Mouse (Mus musculus): ENCODE data around the gene C87436.
A peak's percentile ranks its signal among the peaks of the same experiment; 100 is the strongest.
"Not testable (repeated sequence)": the region's sequence is repeated elsewhere in the genome, so short reads cannot be mapped to it uniquely, and the experiment has no call there.

Gene C87436

DNA sequence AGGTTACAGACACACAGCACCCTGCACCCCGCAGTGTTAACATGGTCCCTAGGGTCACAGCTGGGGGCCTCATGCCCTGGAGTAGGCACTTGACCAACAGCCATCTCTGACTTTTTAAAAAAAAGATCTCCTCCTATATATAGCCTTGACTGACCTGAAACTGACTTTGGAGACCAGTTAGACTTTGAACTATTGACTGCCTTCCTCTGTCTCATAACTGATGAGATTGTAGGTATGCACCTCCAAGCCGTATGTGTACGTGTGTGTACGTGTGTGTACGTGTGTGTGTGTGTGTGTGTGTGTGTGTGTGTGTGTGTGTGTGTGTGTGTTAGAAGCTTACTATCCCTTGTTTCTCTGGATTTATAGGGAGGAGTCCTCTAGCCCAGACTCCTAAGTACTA is 43.7 kb downstream of the C87436 start:
- no peak for ATAC-seq (ENCODE audit: low TSS enrichment)

DNA sequence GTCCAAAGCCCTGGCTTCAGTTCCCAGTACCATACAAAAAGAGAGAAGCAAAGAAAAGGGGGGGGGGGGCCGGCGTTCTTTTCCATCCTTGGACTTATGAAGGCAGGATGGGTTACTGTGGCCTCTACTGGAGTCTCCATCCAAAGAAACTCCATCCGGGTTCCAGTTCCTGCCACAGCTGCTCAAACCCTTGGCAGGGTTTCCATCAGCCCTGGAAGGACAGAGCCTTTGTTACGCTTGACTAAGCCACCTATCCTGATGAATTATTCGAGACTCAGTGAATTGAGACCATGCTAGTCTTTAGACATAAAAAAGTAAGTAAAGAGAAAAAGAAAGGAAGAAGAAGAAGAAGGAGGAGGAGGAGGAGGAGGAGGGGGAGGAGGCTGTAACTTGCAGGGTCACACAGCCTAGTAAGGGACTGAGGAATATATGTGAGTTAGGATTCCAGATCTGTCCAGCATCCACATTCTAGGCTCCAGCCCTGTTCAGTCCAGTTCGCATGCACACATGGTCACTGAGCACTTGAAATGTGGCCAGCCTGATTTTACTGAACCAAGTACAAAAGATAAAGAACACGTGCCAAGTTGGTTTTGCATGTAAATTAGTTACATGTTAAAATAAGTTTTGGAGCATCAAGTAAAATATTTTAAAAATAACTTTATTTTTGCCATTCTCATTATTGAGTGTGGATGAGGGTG is 47.9 kb downstream of the C87436 start:
- ATAC-seq (ENCODE audit: low TSS enrichment): no peak

DNA sequence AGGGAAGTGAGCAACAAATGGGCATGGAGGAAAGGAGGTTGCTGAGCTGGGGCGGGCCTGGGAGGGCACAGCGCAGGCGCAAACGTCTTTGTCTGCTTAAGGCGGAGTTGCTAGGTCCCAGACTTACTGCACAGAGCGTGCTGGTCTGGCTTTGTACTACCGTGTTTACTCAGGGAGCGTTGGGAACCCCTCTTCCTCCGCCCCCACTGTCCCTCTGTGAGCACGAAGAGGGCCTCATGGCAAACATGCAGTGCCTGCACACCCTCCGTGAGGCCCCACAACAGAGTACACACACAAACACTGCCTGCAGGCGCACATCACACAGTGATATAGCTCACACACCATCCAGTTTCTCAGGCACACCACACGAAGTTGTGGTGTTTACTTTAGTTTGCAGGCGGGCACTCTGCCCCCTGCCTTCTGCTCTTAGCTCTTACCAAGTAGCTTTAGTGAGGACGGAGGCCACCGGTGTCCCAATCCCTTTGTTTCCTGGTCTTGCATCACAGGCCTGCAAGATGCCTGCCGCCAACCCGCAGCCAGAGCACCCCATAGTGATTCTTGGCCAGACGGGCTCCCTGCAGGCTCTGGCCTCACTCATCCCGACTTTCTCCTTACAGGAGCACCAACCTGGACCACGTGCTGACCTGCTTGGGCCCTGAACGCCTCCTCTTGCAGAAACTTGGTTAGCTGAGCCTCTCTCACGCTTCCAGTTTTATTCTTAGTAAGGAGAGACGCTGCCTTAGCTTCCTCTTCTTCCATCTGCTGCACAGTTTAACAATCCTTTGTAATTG is 49.4 kb downstream of the C87436 start:
- peak; percentile 87 for ATAC-seq (ENCODE audit: low TSS enrichment)

DNA sequence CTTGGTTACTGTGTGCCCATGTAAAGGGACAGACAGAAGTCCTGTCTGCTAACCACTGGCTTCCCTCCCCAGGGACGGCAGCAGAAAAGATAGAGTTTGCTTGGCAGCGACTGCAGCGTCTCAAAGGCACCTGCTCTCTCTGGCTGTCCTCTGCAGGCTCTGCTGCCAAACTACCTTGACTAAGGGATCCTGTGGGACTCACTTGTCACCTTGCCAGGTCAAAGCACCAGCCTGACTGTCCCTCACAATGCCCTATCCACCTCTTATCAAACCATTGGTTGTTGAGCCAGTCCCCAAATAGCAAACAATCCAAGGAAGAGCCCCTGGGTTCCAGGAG is 49.9 kb downstream of the C87436 start:
- ATAC-seq (ENCODE audit: low TSS enrichment): peak; percentile 83; the same call in 1 of the 2 replicates

DNA sequence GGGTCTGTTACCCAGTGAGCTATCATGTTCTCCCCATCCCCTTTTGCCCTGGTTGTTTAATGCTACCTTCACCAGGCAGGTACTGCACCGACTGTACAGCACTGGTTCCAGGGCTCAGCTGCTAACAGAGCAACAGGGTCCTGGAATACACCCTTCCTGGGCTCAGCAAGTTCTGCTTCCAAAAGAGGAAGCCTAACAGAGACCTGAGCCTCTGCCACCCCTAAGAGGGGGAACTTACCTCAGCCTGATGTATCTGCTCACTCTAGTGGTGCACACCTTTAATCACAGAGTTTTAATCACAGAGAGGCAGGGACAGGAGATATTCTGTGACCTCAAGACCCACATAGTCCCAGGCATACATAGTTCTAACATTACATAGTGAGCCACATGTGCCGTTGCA is 51.8 kb downstream of the C87436 start:
- ATAC-seq (ENCODE audit: low TSS enrichment): no peak

DNA sequence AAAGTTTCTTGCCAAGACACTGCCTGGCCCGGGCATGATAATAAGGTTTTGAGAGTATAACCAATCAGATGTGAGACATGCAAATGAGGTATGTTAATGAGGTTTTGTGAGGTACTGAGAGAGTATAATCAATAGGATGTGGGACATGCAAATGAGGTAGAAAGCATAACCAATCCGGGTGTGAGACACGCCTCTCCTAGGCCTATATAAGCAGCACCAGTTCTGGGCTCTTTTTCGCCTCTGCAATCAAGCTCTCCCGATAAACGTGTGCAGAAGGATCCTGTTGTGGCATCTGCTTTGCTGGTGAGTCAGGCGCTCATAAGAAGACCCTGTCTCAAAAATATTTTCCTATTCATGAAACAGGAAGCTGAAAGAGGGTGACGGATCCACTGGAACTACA is 52.2 kb downstream of the C87436 start:
- ATAC-seq (ENCODE audit: low TSS enrichment): not testable (repeated sequence)

DNA sequence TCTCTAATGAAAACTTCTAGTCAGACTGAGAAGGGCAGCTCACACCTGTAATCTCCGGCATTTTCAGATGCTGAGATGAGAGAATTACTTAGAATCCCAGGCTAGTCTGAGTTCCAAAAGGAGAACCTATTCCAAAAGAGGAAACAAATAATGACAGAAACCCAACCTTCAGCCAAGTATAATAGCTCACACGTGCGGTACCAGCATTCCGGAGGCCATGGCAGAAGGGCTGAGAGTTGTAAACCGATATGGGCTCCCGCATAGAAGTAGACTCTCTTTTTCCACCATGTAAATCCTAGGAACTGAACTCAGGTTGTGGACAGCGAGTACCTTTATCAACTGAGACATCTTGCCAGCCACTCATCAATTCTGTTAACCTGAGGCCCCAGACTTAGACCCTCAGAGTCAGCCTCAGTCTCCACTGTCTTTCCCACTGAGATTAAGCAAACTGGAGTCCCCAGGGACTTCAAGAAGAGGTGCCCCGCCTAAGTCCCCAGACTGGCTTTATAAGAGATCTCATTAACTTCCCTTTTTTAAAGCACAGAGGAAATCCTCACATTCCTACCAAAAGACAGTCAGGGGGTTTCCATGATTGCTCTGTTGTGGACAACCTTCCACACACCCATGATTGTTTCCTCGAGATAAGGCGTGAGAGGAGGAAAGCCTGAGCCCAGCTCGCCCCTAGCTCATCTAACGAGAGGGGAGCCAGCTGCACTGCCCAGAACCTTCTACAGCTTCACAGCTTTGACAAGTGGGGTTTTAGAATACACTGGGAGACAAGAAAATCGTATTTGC is 55.5 kb downstream of the C87436 start:
- ATAC-seq (ENCODE audit: low TSS enrichment): no peak

DNA sequence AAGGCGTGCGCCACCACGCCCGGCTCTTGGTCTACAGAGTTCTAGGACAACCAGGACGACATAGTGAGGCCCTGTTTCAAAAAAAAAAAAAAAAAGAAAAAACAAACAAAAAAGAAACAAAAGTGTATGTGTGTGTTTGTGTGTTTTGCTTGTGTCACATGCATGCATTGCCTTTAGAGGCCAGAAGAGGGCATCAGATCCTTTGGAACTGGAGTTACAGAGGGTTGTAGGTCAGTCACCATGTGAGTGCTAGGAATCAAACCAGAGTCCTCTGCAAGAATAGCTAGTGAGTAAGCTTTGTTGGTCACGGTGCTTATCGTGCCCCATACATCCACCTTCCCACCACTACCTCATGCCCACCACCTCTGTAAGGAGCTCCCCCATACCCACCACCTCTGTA is 56.6 kb downstream of the C87436 start:
- ATAC-seq (ENCODE audit: low TSS enrichment): no peak

DNA sequence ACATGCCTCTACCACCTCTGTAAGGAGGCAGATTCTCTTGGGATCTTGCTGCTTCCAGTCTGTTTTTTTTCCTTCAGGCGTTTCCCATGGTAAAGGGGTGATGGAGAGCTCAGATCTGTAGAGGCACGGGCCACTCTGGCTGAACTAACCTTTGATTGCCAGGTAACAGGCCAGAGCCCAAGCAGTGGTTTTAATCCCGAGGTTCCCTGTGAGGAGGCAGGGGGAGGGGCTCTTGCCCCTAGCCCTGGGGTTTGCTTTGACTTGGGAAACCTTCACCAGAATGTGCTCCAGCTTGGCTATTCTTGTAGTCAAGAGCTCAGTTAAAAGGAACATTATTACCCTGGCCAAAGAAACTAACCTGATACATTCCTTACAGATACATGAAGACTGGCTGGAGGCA is 57.5 kb downstream of the C87436 start:
- no peak for ATAC-seq (ENCODE audit: low TSS enrichment)

DNA sequence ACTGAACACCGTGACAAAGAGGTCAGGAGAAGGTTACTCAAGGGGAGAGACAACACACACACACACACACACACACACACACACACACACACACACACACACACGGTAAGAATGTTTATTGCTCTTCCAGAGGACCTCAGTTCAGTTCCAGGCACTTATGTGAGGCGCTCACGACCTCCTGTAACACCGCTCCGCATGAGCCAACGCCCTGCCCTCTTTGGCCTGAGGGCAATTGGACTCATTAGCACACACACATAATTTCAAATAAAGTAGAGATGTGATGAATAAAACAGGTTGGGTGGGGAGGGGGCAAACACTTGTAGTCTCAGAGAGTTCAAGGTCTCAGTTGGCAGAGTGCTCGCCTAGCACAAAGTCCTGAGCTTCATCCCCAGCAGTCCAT is 58.0 kb downstream of the C87436 start:
- ATAC-seq (ENCODE audit: low TSS enrichment): no peak

DNA sequence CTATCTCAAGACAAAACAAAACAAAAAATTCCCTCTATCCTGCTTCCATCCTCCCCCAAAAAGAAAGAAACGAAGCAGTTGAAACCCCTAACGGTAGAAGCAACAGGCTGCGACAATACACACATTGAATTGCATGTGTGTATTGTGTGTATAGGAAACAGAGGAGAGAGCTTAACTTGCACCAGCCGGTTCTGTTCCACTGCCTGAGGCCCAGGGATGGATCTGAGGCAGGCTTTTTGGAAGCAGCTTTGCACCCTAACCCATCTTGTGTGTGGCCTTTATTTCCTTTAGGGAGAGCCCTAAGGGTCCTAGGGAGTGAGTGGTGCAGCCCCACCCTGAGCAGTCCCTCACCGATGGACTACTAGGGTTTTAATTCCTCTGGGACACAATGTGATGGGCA is 58.4 kb downstream of the C87436 start:
- ATAC-seq (ENCODE audit: low TSS enrichment): no peak

DNA sequence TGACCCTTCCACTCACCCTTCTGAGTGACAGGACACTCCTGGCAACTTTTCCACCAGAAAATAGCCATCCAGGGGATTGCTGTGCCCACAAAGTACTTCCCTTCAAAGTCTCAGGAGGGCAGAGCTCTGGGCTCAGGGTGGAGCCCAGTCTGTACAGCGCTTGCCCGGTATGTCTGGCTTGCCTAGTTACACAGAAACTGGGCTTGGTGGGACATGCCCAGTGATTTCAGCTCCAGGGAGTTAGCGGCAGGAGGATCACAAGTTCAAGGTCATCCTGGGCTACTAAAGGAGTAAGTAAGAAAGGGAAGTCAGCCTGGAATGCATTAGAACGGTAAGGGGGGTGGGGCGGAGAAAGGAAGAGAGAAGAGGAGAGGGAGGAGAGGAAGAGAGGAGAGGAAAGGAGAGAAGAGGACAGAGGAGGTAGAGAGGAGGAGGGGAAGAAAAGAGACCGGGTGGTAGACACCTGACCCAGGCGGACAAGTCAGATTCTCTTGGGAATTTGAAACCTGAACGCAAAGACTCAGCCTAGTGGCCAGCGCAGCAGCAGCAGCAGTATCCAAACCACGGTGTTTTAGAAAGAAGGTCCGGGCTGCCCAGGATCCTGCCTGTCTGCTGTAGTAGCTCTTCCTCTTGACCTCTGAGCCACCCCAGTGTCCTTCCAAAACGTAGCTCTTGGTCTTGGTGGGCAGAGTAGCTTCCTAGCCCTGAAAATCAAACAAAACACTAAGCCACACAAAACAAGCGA is 59.1 kb downstream of the C87436 start:
- ATAC-seq (ENCODE audit: low TSS enrichment): no peak

DNA sequence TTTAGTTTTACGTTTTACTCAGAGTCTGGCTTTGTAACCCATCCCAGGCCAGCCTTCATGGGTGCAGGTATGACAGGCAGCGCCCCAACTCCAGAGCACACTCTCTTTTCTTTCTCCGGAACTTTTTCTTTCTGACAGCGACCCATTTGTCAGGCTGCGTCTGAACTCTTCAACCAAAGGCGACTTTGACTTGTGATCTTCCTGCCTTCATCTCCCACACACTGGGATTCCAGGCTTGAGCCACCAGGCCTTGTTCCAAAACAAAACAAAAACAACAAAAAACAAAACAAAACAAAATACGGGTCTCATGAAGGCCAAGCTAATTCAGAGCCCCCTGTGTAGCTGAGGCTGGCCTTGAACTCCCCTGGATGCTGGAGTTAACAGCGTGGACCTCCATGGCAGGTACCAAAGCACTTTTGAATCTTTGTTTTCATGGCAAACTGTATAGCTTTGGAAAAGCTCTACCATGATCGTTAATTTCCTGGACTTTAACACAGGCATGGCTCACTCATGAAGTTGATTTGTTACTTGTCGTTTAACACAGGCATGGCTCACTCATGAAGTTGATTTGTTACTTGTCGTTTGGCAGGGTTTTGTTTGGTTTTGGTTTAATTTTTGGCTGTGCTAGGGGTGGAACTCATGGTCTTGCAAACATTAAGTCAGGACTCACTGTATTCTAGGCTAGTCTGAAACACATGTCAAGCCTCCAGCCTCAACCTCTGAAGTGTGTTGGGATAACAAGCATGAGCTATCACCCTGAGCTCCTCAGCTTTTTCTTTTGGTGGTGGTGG is 60.0 kb downstream of the C87436 start:
- no peak for ATAC-seq (ENCODE audit: low TSS enrichment)

DNA sequence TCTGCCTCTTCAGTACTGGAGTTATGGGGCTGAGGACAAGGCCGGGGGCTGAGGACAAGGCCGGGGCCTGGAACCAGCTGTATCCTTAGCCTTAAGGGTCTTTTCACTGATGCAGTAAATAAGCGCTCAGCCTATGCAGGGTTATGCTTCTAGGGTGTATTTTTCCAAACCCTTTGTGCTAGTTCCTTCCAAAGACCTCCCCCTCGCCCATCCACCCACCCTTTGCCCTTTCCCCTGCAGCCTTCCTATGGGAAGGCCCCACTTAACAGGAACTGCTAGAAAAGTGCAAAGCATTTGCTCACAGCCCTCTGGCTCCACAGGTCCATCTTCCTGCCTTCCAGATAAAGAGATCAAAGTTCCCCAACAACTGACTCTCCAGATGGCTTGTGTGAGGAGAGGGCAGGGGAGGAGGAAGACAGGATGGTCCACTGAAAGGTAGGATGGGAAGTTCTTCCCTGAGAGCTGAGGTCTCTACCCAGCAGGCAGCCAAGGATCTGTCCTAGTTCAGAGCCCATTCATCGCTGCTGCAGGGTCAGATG is 61.5 kb downstream of the C87436 start:
- no peak for ATAC-seq (ENCODE audit: low TSS enrichment)

DNA sequence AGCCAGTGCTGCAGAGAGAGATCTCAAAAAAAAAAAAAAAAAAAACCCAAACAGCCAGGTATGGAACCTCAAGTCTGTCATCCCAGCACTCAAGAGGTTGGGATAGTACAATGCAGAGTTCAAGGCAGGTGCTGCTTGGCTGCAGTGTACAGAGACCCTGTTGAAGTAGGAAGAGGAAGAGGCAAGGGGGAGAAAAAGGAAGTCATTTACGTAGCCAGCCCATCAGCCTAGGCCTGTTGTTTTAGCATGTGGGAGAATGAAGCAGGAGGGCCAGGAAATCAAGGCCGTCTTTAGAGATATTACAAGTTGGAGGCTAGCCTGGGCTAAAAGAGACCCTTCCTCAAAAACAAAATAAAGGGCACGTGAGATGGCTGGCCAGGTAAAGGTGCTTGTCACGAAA is 65.3 kb downstream of the C87436 start:
- no peak for ATAC-seq (ENCODE audit: low TSS enrichment)

DNA sequence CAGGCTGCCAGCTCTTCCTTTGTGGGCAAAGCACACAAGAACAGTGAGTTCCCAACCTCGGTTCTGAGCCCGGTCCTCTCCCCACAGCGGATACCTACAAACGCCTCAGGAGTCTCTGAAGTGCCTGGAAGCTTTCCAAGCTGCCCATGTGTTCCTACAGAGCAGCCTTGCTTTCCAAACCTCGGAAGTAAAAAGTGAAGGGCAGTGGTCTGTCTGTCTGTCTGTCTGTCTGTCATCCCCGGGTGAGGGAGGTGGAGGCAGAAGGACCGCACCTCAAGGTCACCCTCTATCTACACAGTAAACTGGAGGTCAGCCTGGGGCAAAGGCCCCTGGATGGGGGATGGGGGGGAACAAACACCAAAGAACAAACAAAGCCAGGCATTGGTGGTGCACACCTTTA is 67.5 kb downstream of the C87436 start:
- no peak for ATAC-seq (ENCODE audit: low TSS enrichment)

DNA sequence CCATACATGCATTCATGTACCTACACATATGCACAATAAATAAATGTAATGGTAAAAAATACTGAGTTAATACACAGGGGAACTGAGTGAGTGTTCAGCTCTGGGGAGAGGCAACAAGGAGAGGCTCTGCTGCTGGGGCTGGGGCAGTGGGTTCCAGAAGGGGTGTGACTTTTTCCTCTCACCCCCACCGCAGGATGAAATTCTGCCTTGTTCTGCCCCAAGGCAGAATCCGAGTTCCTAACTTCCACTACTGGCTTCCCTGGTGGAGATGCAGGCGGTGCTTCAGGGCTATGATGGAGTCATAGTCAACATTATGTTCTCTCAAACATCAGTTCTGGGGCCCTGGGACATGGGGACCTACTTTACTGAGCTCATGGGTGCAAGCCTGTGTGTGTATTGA is 68.1 kb downstream of the C87436 start:
- no peak for ATAC-seq (ENCODE audit: low TSS enrichment)

DNA sequence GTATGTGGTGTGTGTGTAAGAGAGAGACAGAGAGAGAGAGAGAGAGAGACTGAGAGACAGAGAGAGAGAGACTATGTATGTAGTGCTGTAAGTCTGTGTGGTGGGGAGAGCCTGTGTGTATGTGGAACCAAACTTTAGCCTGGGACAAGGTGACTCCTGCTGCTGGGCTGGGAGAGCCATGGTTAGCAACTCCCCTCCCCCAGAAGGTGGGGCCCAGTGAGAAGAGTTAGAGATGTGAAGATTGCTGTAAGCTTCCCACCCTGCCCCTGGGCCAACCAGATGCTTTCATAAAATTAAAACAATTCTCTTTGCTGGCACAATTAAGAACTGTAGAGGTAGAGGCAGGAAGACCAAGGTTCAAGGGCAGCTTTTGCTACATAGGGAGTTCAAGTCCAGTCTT is 68.9 kb downstream of the C87436 start:
- ATAC-seq (ENCODE audit: low TSS enrichment): no peak

DNA sequence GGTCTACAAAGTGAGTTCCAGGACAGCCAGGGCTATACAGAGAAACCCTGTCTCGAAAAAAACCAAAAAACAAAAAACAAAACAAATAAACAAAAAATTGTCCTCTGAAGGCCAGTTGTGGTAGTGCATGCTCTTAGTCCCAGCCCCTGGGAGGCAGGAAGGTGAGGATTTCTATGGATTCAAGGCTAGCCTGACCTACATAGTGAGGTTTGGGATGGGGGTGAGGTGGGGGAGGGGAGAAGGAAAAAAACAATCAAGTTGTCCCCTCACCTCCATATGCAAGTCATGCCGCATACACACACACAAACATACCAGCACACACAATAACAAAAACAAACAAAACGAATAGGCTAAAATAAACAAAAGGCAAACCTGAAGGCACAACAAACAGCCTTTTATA is 70.6 kb downstream of the C87436 start:
- no peak for ATAC-seq (ENCODE audit: low TSS enrichment)

DNA sequence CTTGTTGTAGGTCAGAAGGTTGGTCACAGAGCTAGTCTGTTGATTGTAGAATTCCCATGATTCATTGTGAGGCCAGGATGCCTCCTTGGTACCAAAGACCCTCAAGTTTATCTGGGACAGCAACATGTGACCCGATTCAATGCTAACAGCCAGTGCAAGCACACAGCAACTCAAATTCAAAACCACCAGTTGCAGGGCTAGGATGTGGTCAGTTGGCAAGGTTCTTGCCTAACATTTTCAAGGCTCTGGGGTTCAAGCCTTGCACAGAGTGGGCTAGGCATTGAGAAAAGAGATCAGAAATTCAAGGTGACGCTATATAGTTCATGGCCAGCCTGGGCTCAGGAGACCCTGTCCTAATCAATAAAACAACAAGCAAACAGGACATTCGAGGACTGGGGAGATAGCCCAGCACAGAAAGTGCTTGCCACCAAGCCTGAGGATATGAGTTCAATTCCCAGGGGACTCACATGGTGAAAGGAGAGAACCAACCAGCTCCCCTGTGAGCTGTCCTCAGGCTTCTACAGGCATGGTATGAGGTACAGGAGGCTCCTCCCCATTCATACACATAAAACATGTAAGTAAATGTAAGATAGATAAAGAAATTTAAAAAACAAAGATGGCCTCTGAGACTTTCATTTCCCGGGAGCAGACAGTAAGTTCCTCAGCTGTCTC is 71.2 kb downstream of the C87436 start:
- no peak for ATAC-seq (ENCODE audit: low TSS enrichment)

DNA sequence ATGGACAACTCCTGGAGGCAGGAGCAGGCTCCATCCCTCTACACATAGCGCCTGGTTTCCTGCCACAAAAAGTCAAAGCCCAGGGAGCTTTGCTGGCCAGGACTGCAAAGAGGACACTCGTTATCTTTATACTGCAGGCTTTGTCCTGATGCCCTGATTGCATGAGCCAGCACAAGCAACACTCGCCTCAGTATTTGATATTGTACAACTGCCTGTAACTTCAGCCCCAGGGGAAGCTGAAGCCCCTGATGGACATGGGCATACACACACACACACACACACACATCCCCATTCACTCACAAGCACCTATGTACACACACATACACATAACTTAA is 71.7 kb downstream of the C87436 start:
- no peak for ATAC-seq (ENCODE audit: low TSS enrichment)

All from frontal cortex, adult (tissue).